Mouse (Mus musculus) gastrocnemius, adult 2 months (tissue): ENCODE results near the gene Hbb-y. TPM values are rescaled to one million over a fixed set of nuclear protein-coding genes. Genes with fewer than 3 reads are reported as not detected.
A peak's percentile ranks its signal among the peaks of the same experiment; 100 is the strongest.

Source experiments
- DNase-seq: peaks from one replicate; pipeline ENCODE4 v3.0.0; 2022
- H3K27ac ChIP-seq: fragments of 200-600 bp; 2 replicates; pipeline ENCODE4 v1.8.1; 2022; ENCODE audit warnings: mild to moderate bottlenecking
- H3K4me3 ChIP-seq: fragments of 200-600 bp; 2 replicates; pipeline ENCODE4 v1.8.1; 2022; ENCODE audit warnings: mild to moderate bottlenecking, moderate library complexity
- CTCF ChIP-seq: fragments of 200-600 bp; IDR thresholded peaks from 2 replicates; pipeline ENCODE4 v1.8.1; 2022; ENCODE audit warnings: antibody characterized with exemption, mild to moderate bottlenecking, moderate library complexity
- intact Hi-C: fragments of 180-260 bp; cut with DNase I; formaldehyde crosslinking; loops from one replicate; pipeline ENCODE4 v1.15.1; 2025
- long read RNA-seq, 2 experiments: library from polyadenylated mRNA; stranded (forward); transcript quantifications; one replicate each; pipeline ENCODE4 v2.0.0; 2021
- total RNA-seq, 2 experiments: library from RNA; stranded (reverse); gene quantifications; 2 replicates each; pipeline ENCODE4 v1.2.3; 2021

The Hbb-y gene
- not detected for total RNA-seq
- long read RNA-seq, experiment 1: 0 reads
- long read RNA-seq, experiment 2: 0 reads

- Histone ChIP-seq H3K4me3 (no peak within 1 kb of the TSS), H3K27ac (no peak within 1 kb of the TSS)
- intact Hi-C loops: no loop called here
- no peak for DNase-seq
- no peak for TF ChIP-seq CTCF
Measured at GRCm38 (mm10) chr7:103853090-103853489, at the start of gene Hbb-y. Hbb-y (minus strand) TSS chr7:103853216.

- no peak for DNase-seq
- Histone ChIP-seq H3K4me3 (no peak within 1 kb of the TSS), H3K27ac (no peak within 1 kb of the TSS)
- intact Hi-C loops: no loop called here
- no peak for TF ChIP-seq CTCF
Measured at GRCm38 (mm10) chr7:103894385-103894784, 41.4 kb upstream of the Hbb-y start, which contains the start of gene Olfr64. Olfr64 (minus strand) TSS chr7:103894485.

GRCm38 (mm10) chr7:103886152-103886551, 33.1 kb upstream of the Hbb-y start, which contains the start of gene Olfr66:
Olfr66 (minus strand) TSS chr7:103886252.
- DNase-seq: no peak
- Histone ChIP-seq H3K4me3 (no peak within 1 kb of the TSS), H3K27ac (no peak within 1 kb of the TSS)
- no peak for TF ChIP-seq CTCF
- intact Hi-C loops: no loop called here

- H3K4me3 ChIP-seq: no peak overlapping the region
- no peak for DNase-seq
- intact Hi-C loops: no loop called here
- H3K27ac ChIP-seq: no peak overlapping the region
- no peak for TF ChIP-seq CTCF
Measured at GRCm38 (mm10) chr7:103877093-103877492, 24.1 kb upstream of the Hbb-y start.

GRCm38 (mm10) chr7:103874451-103874850, 21.4 kb upstream of the Hbb-y start:
- intact Hi-C loops: no loop called here
- no peak for DNase-seq
- TF ChIP-seq CTCF: no peak
- H3K27ac ChIP-seq: no peak overlapping the region
- no peak overlapping the region for H3K4me3 ChIP-seq

GRCm38 (mm10) chr7:103873064-103873463, 20.0 kb upstream of the Hbb-y start:
- Histone ChIP-seq H3K27ac (no peak overlapping the region), H3K4me3 (no peak overlapping the region)
- intact Hi-C loops: no loop called here
- DNase-seq: no peak
- TF ChIP-seq CTCF: no peak

GRCm38 (mm10) chr7:103870667-103871066, 17.7 kb upstream of the Hbb-y start:
- no peak for TF ChIP-seq CTCF
- intact Hi-C loops: no loop called here

GRCm38 (mm10) chr7:103865716-103866115, 12.7 kb upstream of the Hbb-y start:
- DNase-seq: no peak
- no peak overlapping the region for H3K27ac ChIP-seq
- intact Hi-C loops: no loop called here
- H3K4me3 ChIP-seq: no peak overlapping the region
- no peak for TF ChIP-seq CTCF

More at GRCm38 (mm10) chr7:103870667-103871066, 17.7 kb upstream of the Hbb-y start:
- DNase-seq: no peak
- Histone ChIP-seq H3K4me3 (no peak overlapping the region), H3K27ac (no peak overlapping the region)

- intact Hi-C loops: no loop called here
- DNase-seq: no peak
- TF ChIP-seq CTCF: no peak
- Histone ChIP-seq H3K4me3 (no peak overlapping the region), H3K27ac (no peak overlapping the region)
Measured at GRCm38 (mm10) chr7:103861531-103861930, 8.5 kb upstream of the Hbb-y start.

GRCm38 (mm10) chr7:103860855-103861254, 7.8 kb upstream of the Hbb-y start:
- Histone ChIP-seq H3K27ac (no peak overlapping the region), H3K4me3 (no peak overlapping the region)
- peak; percentile 26 for DNase-seq
- intact Hi-C loops: no loop called here
- TF ChIP-seq CTCF: no peak

- TF ChIP-seq CTCF: no peak
- Histone ChIP-seq H3K27ac (no peak overlapping the region), H3K4me3 (no peak overlapping the region)
- DNase-seq: no peak
- intact Hi-C loops: no loop called here
Measured at GRCm38 (mm10) chr7:103859076-103859475, 6.1 kb upstream of the Hbb-y start.

- no peak overlapping the region for H3K4me3 ChIP-seq
- no peak overlapping the region for H3K27ac ChIP-seq
- no peak for DNase-seq
- TF ChIP-seq CTCF: no peak
- intact Hi-C loops: no loop called here
Measured at GRCm38 (mm10) chr7:103854669-103855068, 1.7 kb upstream of the Hbb-y start.

- intact Hi-C loops: no loop called here
- Histone ChIP-seq H3K4me3 (no peak overlapping the region), H3K27ac (no peak overlapping the region)
- DNase-seq: no peak
- no peak for TF ChIP-seq CTCF
Measured at GRCm38 (mm10) chr7:103844525-103845325, 8.3 kb downstream of the Hbb-y start.

- no peak within 1 kb of the TSS for H3K27ac ChIP-seq
- DNase-seq: no peak
- intact Hi-C loops: no loop called here
- no peak for TF ChIP-seq CTCF
- H3K4me3 ChIP-seq: no peak within 1 kb of the TSS
Measured at GRCm38 (mm10) chr7:103843034-103843433, 10.0 kb downstream of the Hbb-y start, which contains the start of gene Hbb-bh1. Hbb-bh1 (minus strand) TSS chr7:103843164.
